Mouse (Mus musculus): ENCODE measurements around the gene Thsd4.

- TF ChIP-seq POLR2A (IDR thresholded peaks at IDR 0.05; ENCODE audit: borderline replicate concordance, control insufficient read depth, low read depth, low read length) (no peak), CTCF (IDR thresholded peaks at IDR 0.05; ENCODE audit: control insufficient read depth, insufficient read depth, low read length) (peak; percentile 17; the same call in 1 of the 2 replicates)
Measured at GRCm38 (mm10) chr9:60052415-60052814, 469.4 kb downstream of the Thsd4 start.
